Mouse (Mus musculus) gastrocnemius, adult 8-10 months (tissue): ENCODE data around the gene B4gat1. TPM values are rescaled to one million over a fixed set of nuclear protein-coding genes. Genes with fewer than 3 reads are reported as not detected.

Experiments used
- DNase-seq, 2 experiments: peaks; one replicate each; pipeline ENCODE4 v3.0.0; 2022; ENCODE audit warnings: low spot score in 2 of 2
- total RNA-seq, 4 experiments: library from RNA; stranded (reverse); gene quantifications; 2 replicates each; pipeline ENCODE4 v1.2.4; 2022

Gene B4gat1
- total RNA-seq, 4 experiments from 2014 or later: 16.0 to 23.1 (median 19.5) TPM

- DNase-seq: no peak
These were observed 12.5 kb upstream of the B4gat1 start for GRCm38 (mm10) chr19:5026111-5026510.

GRCm38 (mm10) chr19:5032686-5033085 lies 5.9 kb upstream of the B4gat1 start:
- no peak for DNase-seq

- no peak for DNase-seq
These were observed 2.0 kb upstream of the B4gat1 start for GRCm38 (mm10) chr19:5036577-5036976.

GRCm38 (mm10) chr19:5037678-5038571 lies 701 bp upstream of the B4gat1 start:
- peak; percentile 54 to 64 for DNase-seq

- no peak for DNase-seq
These were observed 882 bp downstream of the B4gat1 start for GRCm38 (mm10) chr19:5039301-5040114.

GRCm38 (mm10) chr19:5040862-5041523 lies 2.4 kb downstream of the B4gat1 start, which contains the start of gene Brms1:
TSS of gene Brms1 (plus strand) at chr19:5041354.
- DNase-seq: peak; percentile 78 to 79

- DNase-seq: no peak
These were observed 3.0 kb downstream of the B4gat1 start for GRCm38 (mm10) chr19:5041588-5041987.

- no peak for DNase-seq
These were observed 6.9 kb downstream of the B4gat1 start for GRCm38 (mm10) chr19:5045531-5045930.

- DNase-seq: no peak
These were observed 9.8 kb downstream of the B4gat1 start for GRCm38 (mm10) chr19:5048138-5049056.

- DNase-seq: no peak
These were observed 10.7 kb downstream of the B4gat1 start for GRCm38 (mm10) chr19:5049325-5049724.

GRCm38 (mm10) chr19:5050047-5050905 lies 11.7 kb downstream of the B4gat1 start, which contains the start of gene Rin1:
TSS of gene Rin1 (plus strand) at chr19:5050481.
- DNase-seq: no peak

GRCm38 (mm10) chr19:5051031-5051430 lies 12.4 kb downstream of the B4gat1 start:
- DNase-seq: no peak

GRCm38 (mm10) chr19:5051515-5051914 lies 12.9 kb downstream of the B4gat1 start:
- DNase-seq: no peak

GRCm38 (mm10) chr19:5052166-5052822 lies 13.7 kb downstream of the B4gat1 start:
- no peak for DNase-seq

GRCm38 (mm10) chr19:5052853-5053252 lies 14.2 kb downstream of the B4gat1 start:
- no peak for DNase-seq

GRCm38 (mm10) chr19:5053909-5054308 lies 15.3 kb downstream of the B4gat1 start:
- no peak for DNase-seq

- DNase-seq: no peak
These were observed 17.6 kb downstream of the B4gat1 start for GRCm38 (mm10) chr19:5056251-5056650.

- DNase-seq: no peak
These were observed 19.5 kb downstream of the B4gat1 start for GRCm38 (mm10) chr19:5057876-5058775.
